Mouse (Mus musculus): ENCODE data around the gene Thap12.

The Thap12 gene

GRCm38 (mm10) chr7:98702283-98703240 lies at the start of gene Thap12:
TSS of gene Thap12 (plus strand) at chr7:98703103.
- POLR2A ChIA-PET: interaction anchor here (0.6 to 3.1 kb wide), 32 partner anchors 9 to 480 kb away, joined by 3 to 23 read pairs (median 4); partner anchors contain the start of genes Emsy (in 3 of the 4), Tsku (in 1 of the 4) and Uvrag (in 1 of the 4)
- CTCF ChIA-PET: interaction anchor here in 2 of 4 experiments (0.5 to 1.6 kb wide), 5 partner anchors 77 to 1422 kb away, joined by 3 to 5 read pairs (median 3); no protein-coding TSS in a partner anchor

- POLR2A ChIA-PET: interaction anchor here (0.6 to 3.1 kb wide), 63 partner anchors 9 to 1203 kb away, joined by 3 to 25 read pairs (median 4); partner anchors contain the start of genes Thap12 (in 3 of the 4), Lrrc32 (in 1 of the 4) and Xrra1 (in 1 of the 4)
- CTCF ChIA-PET: interaction anchor here in 1 of 4 experiments (0.8 to 1.6 kb wide), 4 partner anchors 26 to 574 kb away, joined by 3 to 4 read pairs (median 4); partner anchors contain the start of gene Tsku
Measured at GRCm38 (mm10) chr7:98655681-98656530, 47.0 kb upstream of the Thap12 start.

GRCm38 (mm10) chr7:98656531-98657221 lies 46.2 kb upstream of the Thap12 start, which contains the start of gene Emsy:
TSS of gene Emsy (minus strand) at chr7:98656783.
- CTCF ChIA-PET: interaction anchor here in 2 of 4 experiments (0.6 to 1.6 kb wide), 5 partner anchors 26 to 818 kb away, joined by 3 to 4 read pairs (median 3); partner anchors contain the start of gene Tsku (in 1 of the 2)

GRCm38 (mm10) chr7:98665166-98665565 lies 37.7 kb upstream of the Thap12 start:
- ChIA-PET CTCF (interaction anchor here in 1 of 4 experiments (0.6 kb wide), 1 partner anchor 18 kb away, joined by 4 read pairs; no protein-coding TSS in a partner anchor), POLR2A (interaction anchor here in 3 of 4 experiments (0.6 to 1.2 kb wide), 3 partner anchors 9 to 38 kb away, joined by 3 to 5 read pairs (median 5); partner anchors contain the start of gene Emsy (in 1 of the 3))

More at GRCm38 (mm10) chr7:98656531-98657221, 46.2 kb upstream of the Thap12 start, which contains the start of gene Emsy:
- POLR2A ChIA-PET: interaction anchor here (0.6 to 3.1 kb wide), 67 partner anchors 9 to 1202 kb away, joined by 3 to 25 read pairs (median 4); partner anchors contain the start of genes Thap12 (in 3 of the 4), Lrrc32 (in 1 of the 4) and Xrra1 (in 1 of the 4)

- CTCF ChIA-PET: interaction anchor here in 1 of 4 experiments (0.6 kb wide), 1 partner anchor 17 kb away, joined by 4 read pairs; no protein-coding TSS in a partner anchor
Measured at GRCm38 (mm10) chr7:98665726-98666125, 37.2 kb upstream of the Thap12 start.

GRCm38 (mm10) chr7:98667956-98668746 lies 34.8 kb upstream of the Thap12 start:
- ChIA-PET CTCF (no interaction called here), POLR2A (interaction anchor here in 2 of 4 experiments (0.7 to 1.2 kb wide), 3 partner anchors 11 to 30 kb away, joined by 3 read pairs; partner anchors contain the start of gene Emsy (in 1 of the 2))

More at GRCm38 (mm10) chr7:98665726-98666125, 37.2 kb upstream of the Thap12 start:
- POLR2A ChIA-PET: interaction anchor here in 1 of 4 experiments (1.2 kb wide), 1 partner anchor 9 kb away, joined by 5 read pairs; the partner anchor contains the start of gene Emsy

GRCm38 (mm10) chr7:98670831-98671230 lies 32.1 kb upstream of the Thap12 start:
- ChIA-PET POLR2A (interaction anchor here in 2 of 4 experiments (0.6 to 3.6 kb wide), 5 partner anchors 12 to 703 kb away, joined by 3 to 25 read pairs (median 4); partner anchors contain the start of gene Emsy (in 2 of the 2)), CTCF (interaction anchor here in 1 of 4 experiments (1.1 to 1.2 kb wide), 3 partner anchors 13 to 65 kb away, joined by 3 read pairs; no protein-coding TSS in a partner anchor)

- POLR2A ChIA-PET: interaction anchor here in 3 of 4 experiments (0.6 to 3.6 kb wide), 6 partner anchors 11 to 704 kb away, joined by 4 to 25 read pairs (median 4); partner anchors contain the start of gene Emsy (in 3 of the 3)
- CTCF ChIA-PET: interaction anchor here in 1 of 4 experiments (1.1 to 1.2 kb wide), 2 partner anchors 13 to 64 kb away, joined by 3 read pairs; no protein-coding TSS in a partner anchor
Measured at GRCm38 (mm10) chr7:98671416-98671815, 31.5 kb upstream of the Thap12 start.

- ChIA-PET CTCF (interaction anchor here in 3 of 4 experiments (0.6 to 1.1 kb wide), 3 partner anchors 12 to 248 kb away, joined by 3 read pairs; no protein-coding TSS in a partner anchor), POLR2A (interaction anchor here in 3 of 4 experiments (0.8 to 3.6 kb wide), 8 partner anchors 10 to 331 kb away, joined by 3 to 25 read pairs (median 4); partner anchors contain the start of gene Emsy (in 2 of the 3))
Measured at GRCm38 (mm10) chr7:98672241-98672955, 30.5 kb upstream of the Thap12 start.

GRCm38 (mm10) chr7:98674344-98674743 lies 28.6 kb upstream of the Thap12 start:
- POLR2A ChIA-PET: interaction anchor here in 1 of 4 experiments (1.1 kb wide), 1 partner anchor 17 kb away, joined by 7 read pairs; no protein-coding TSS in a partner anchor
- CTCF ChIA-PET: interaction anchor here in 1 of 4 experiments (0.5 kb wide), 1 partner anchor 23 kb away, joined by 4 read pairs; no protein-coding TSS in a partner anchor

GRCm38 (mm10) chr7:98677511-98677910 lies 25.4 kb upstream of the Thap12 start:
- CTCF ChIA-PET: interaction anchor here in 1 of 4 experiments (0.6 kb wide), 1 partner anchor 410 kb away, joined by 3 read pairs; no protein-coding TSS in a partner anchor
- POLR2A ChIA-PET: interaction anchor here in 2 of 4 experiments (1.1 to 1.6 kb wide), 2 partner anchors 9 to 21 kb away, joined by 3 to 5 read pairs; partner anchors contain the start of gene Emsy (in 1 of the 2)

- ChIA-PET POLR2A (interaction anchor here in 1 of 4 experiments (1.0 to 1.6 kb wide), 2 partner anchors 22 to 25 kb away, joined by 3 to 5 read pairs; partner anchors contain the start of genes Emsy and Thap12), CTCF (no interaction called here)
Measured at GRCm38 (mm10) chr7:98678441-98678840, 24.5 kb upstream of the Thap12 start.

GRCm38 (mm10) chr7:98680691-98681090 lies 22.2 kb upstream of the Thap12 start:
- POLR2A ChIA-PET: interaction anchor here in 1 of 4 experiments (1.3 kb wide), 2 partner anchors 22 to 28 kb away, joined by 3 read pairs; partner anchors contain the start of gene Thap12
- CTCF ChIA-PET: no interaction called here

GRCm38 (mm10) chr7:98682821-98683220 lies 20.1 kb upstream of the Thap12 start:
- ChIA-PET CTCF (interaction anchor here in 3 of 4 experiments (0.6 to 1.3 kb wide), 8 partner anchors 12 to 579 kb away, joined by 3 to 8 read pairs (median 4); partner anchors contain the start of gene Emsy (in 1 of the 3)), POLR2A (interaction anchor here in 3 of 4 experiments (1.1 to 2.5 kb wide), 8 partner anchors 11 to 155 kb away, joined by 3 to 9 read pairs (median 6); partner anchors contain the start of genes Emsy (in 3 of the 3) and Thap12 (in 2 of the 3))

Measured in embryonic stem cell, embryonic (primary cell).